Mouse (Mus musculus) myocyte (in vitro differentiated cells): ENCODE measurements at regions not wholly inside any gene's neighbourhood (a gene's known extent, or its start where the extent isn't known, plus 50 kb on each side); places are given as distances from the start of the nearest gene placed in this dataset.

Source experiments
- CEBPB ChIP-seq: IDR thresholded peaks from 2 replicates; pipeline ENCODE4 v1.6.1; 2011; ENCODE audit warnings: mild to moderate bottlenecking, moderate library complexity; ENCODE audit not compliant: poor library complexity, insufficient read depth, severe bottlenecking
- E2F4 ChIP-seq: IDR thresholded peaks from one replicate; pipeline ENCODE4 v1.6.1; 2011; ENCODE audit warnings: mild to moderate bottlenecking, control low read depth, moderate library complexity; ENCODE audit not compliant: insufficient read depth
- MYOD1 ChIP-seq, 3 experiments: IDR thresholded peaks; one replicate each; pipeline ENCODE4 v1.6.1; 2011; ENCODE audit warnings: control low read depth in 2 of 3, low read depth in 2 of 3, mild to moderate bottlenecking in 2 of 3, moderate library complexity in 1 of 3; ENCODE audit not compliant: insufficient read length in 2 of 3, control insufficient read depth in 1 of 3
- POLR2A ChIP-seq: IDR thresholded peaks from one replicate; pipeline ENCODE4 v1.6.1; 2011; ENCODE audit warnings: low read depth, mild to moderate bottlenecking, control low read depth, moderate library complexity; ENCODE audit not compliant: insufficient read length
- POLR2AphosphoS2 ChIP-seq: IDR thresholded peaks from one replicate; pipeline ENCODE4 v1.6.1; 2011; ENCODE audit warnings: low read depth, control low read depth; ENCODE audit not compliant: insufficient read length
- TCF12 ChIP-seq: IDR thresholded peaks from one replicate; pipeline ENCODE4 v1.6.1; 2011; ENCODE audit warnings: mild to moderate bottlenecking, control low read depth; ENCODE audit not compliant: poor library complexity, insufficient read depth, severe bottlenecking
- TCF3 ChIP-seq: IDR thresholded peaks from one replicate; pipeline ENCODE4 v1.6.1; 2011; ENCODE audit warnings: low read depth, control low read depth; ENCODE audit not compliant: insufficient read length
- USF1 ChIP-seq: IDR thresholded peaks from one replicate; pipeline ENCODE4 v1.6.1; 2011; ENCODE audit warnings: low read depth, mild to moderate bottlenecking, control low read depth, moderate library complexity

GRCm38 (mm10) chr19:26151216-26151615, 453.6 kb upstream of the Smarca2 start:
- TF ChIP-seq USF1 = no peak
- no peak for TF ChIP-seq POLR2AphosphoS2
- no peak for TF ChIP-seq POLR2A
- TF ChIP-seq TCF12 = no peak
- TF ChIP-seq MYOD1 (IDR thresholded peaks at IDR 0.05; ENCODE audit: control insufficient read depth in 1 of 3, insufficient read length in 2 of 3, low read depth in 2 of 3) = no peak
- no peak for TF ChIP-seq CEBPB
- no peak for TF ChIP-seq E2F4
- TF ChIP-seq TCF3 = no peak
